Mouse (Mus musculus) brain, embryonic 14.5 days (tissue): ENCODE measurements around the gene Sirt5.

ENCODE experiments used
- CTCF ChIP-seq: fragments of 200-500 bp; IDR thresholded peaks from 2 replicates; pipeline ENCODE4 v1.5.1; 2012; ENCODE audit warnings: inconsistent platforms, mild to moderate bottlenecking, moderate library complexity, borderline replicate concordance; ENCODE audit not compliant: insufficient read depth, insufficient read length; ENCODE audit errors: extremely low read depth
- POLR2A ChIP-seq: fragments of 200-500 bp; IDR thresholded peaks from 2 replicates; pipeline ENCODE4 v1.6.1; 2012; ENCODE audit warnings: mild to moderate bottlenecking, inconsistent platforms, borderline replicate concordance; ENCODE audit not compliant: poor library complexity, insufficient read depth, insufficient read length, severe bottlenecking; ENCODE audit errors: extremely low read depth

DNA sequence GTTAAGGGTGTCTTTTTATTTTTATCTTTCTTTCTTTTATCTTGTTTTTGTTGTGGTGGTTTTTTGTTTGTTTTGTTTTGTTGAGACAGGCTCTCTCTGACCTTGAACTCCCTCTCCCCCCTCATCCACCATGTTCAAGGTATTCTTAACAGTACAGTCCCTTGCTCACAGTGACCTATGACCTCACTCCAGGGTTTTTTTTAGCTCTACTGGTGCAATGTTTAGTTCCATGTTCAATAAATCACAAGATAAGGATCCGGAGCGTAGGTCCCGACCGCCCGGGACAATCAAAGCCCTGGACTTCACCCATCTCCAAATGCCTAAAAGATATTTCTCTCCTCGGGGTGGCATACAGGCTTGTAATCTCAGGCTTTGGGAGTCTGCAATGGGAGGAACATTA lies 4.8 kb downstream of the Sirt5 start:
- no peak for TF ChIP-seq CTCF
- no peak for TF ChIP-seq POLR2A
